Mouse (Mus musculus) bone marrow macrophage, adult 2 months (primary cell): ENCODE measurements at regions not wholly inside any gene's neighbourhood (a gene's known extent, or its start where the extent isn't known, plus 50 kb on each side); places are given as distances from the start of the nearest gene placed in this dataset.

Experiments used
- CTCF ChIP-seq: IDR thresholded peaks from 2 replicates; pipeline ENCODE4 v1.5.1; 2012; ENCODE audit warnings: low read depth, mild to moderate bottlenecking, low read length, moderate library complexity
- POLR2A ChIP-seq: IDR thresholded peaks from 2 replicates; pipeline ENCODE4 v1.6.1; 2012; ENCODE audit warnings: mild to moderate bottlenecking, low read depth, low read length, borderline replicate concordance

GRCm38 (mm10) chr2:74306301-74306700, 272.9 kb downstream of the Lnpk start:
- TF ChIP-seq CTCF (no peak), POLR2A (no peak)
